Mouse (Mus musculus): ENCODE data around the gene Sod1.

- no peak for TF ChIP-seq CTCF (IDR thresholded peaks at IDR 0.05; ENCODE audit: low read depth)
- TF ChIP-seq EP300 (IDR thresholded peaks at IDR 0.05; ENCODE audit: low read depth), result no peak
Observed at GRCm38 (mm10) chr16:90202140-90202539, 18.4 kb upstream of the Sod1 start.

All from liver, postnatal 0 days (tissue).